Mouse (Mus musculus): ENCODE data around the gene Tmem38b. TPM values are rescaled to one million over a fixed set of nuclear protein-coding genes. Genes with fewer than 3 reads are reported as not detected.
A peak's percentile ranks its signal among the peaks of the same experiment; 100 is the strongest.

The Tmem38b gene
- total RNA-seq, 2 experiments from 2014 or later, result 53.6 to 56.6 TPM

DNA sequence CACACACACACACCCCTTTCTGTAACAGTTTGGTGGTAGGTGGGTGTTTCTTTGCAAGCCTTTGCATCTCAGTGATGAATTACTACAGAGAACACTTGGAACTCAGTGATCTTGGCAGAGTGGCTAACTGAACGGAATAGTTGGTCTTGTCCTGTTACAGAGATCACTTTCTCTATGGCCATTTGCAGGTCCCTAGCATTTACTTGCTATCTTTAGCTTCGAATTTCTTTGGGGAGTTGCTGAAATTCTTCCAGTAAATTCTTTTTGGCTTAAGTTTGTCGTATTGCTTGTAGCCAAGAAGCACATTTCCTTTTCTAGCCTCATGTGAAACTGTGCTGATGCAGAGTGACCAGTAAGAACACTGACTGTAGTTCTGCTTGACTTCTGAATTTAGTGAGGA, 3.1 kb downstream of the Tmem38b start:
- no peak for DNase-seq

GRCm38 (mm10) chr4:53830016-53830415, 4.2 kb downstream of the Tmem38b start:
- DNase-seq, result no peak

- no peak for DNase-seq
Observed at GRCm38 (mm10) chr4:53830579-53830978, 4.7 kb downstream of the Tmem38b start.

GRCm38 (mm10) chr4:53832321-53832720, 6.5 kb downstream of the Tmem38b start:
- no peak for DNase-seq

- DNase-seq, result no peak
Observed at GRCm38 (mm10) chr4:53836978-53837377, 11.1 kb downstream of the Tmem38b start.

DNA sequence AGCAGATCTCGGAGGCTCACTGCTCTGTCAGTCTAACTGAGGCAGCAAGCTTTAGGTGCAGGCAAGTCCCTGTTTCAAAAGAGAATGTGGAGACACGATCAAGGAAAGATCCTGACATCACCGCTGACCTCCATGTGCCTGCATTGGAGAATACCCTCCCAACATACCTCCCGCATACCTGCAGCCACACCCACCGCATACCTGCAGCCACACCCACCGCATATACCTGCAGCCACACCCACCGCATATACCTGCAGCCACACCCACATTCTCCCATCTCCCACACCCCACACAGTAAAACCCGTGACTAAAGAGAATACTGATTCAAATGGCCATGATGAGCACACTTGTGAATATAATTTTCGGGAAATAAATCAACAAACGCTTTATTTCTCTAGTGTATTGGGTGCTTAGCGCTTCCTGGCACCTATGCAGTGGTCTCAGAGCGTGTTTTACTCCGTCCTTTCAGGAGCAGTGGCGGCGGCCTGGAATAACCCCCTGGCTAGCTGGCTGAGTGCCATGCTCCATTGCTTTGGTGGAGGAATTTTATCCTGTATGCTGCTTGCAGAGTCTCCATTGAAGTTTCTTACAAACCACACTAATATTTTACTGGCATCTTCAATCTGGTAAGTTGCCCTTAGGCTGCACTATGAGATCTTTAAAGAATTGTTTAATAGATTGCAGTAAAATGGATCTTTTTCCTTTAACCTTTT, 14.5 kb downstream of the Tmem38b start:
- peak; percentile 53 for DNase-seq

DNA sequence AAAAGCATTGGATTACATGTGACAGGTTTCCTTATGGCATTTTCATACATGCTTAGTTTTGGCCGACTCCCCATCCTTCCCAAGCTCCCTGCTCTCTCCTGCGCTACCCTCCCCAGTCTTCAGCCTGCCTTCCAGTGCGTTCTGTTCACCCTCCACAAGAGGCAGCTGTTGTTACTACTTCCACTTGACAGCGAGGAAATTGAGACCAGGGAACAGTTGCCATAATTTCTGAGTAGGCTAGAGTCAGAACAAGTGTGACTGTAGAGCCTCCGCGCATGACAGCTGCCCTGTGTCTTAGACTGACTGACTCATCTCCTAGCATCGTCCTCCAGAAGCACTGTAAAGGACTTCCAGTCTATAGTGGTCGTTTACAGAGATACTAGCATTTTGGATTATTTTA, 17.7 kb downstream of the Tmem38b start:
- DNase-seq, result peak; percentile 8

DNA sequence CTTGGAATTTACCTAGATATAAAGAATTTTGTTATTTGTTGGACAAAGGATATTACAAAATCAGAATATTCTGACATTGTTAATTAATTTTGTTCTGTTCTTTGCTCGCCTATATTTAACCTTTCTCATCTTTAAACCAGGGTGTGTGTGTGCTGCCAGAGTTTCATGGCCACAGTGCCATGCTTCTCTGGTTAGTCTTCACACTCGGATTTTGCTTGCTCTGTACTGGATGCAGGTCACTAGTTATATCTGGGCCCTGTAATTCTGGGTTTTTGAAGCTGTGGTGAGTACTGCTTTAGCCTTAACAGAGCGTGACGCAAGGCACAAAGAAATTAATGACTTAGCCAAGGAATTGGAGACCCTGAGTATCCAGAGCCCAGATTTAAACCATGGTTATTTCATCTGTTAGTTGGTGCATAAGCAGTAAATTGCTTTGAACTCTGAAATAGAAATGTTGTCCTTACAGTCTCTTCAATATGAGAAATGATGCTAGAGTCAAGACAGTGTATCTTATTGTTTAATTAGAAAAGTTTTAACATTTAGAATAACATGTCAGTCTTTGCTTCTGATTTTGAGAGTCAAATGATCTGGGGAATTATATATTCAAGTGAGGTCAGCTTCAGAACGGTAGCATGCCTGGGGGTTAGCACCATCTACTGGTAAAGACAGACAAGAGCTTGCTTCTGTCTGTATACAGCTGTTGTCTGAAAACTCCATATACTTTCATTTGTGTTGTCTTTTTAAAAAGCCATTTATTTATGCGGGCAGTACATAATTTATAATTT, 19.2 kb downstream of the Tmem38b start:
- DNase-seq, result no peak

- no peak for DNase-seq
Observed at GRCm38 (mm10) chr4:53845656-53846055, 19.8 kb downstream of the Tmem38b start.

GRCm38 (mm10) chr4:53846326-53846725, 20.5 kb downstream of the Tmem38b start:
- no peak for DNase-seq

GRCm38 (mm10) chr4:53847541-53847940, 21.7 kb downstream of the Tmem38b start:
- no peak for DNase-seq

GRCm38 (mm10) chr4:53848308-53848707, 22.5 kb downstream of the Tmem38b start:
- no peak for DNase-seq

GRCm38 (mm10) chr4:53848816-53849215, 23.0 kb downstream of the Tmem38b start:
- no peak for DNase-seq

GRCm38 (mm10) chr4:53849804-53850203, 24.0 kb downstream of the Tmem38b start:
- no peak for DNase-seq

DNA sequence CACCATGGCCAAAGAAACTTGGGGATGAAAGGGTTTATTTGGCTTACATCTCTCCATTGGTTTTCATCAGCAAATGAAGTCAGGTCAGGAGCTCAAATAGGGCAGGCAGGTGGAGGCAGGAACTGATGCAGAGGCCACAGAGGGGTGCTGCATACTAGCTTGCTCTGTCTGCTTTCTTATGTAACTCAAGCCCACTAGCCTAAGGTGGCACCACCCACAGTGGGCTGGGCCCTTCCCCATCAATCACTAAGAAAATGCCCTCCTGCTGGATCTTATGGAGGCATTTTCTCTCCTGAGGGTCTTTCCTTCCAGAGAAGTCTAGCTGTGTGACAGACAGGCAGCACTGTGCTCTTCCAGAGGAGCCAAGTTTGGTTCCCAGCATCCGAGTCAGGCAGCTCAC, 27.5 kb downstream of the Tmem38b start:
- DNase-seq, result no peak

DNA sequence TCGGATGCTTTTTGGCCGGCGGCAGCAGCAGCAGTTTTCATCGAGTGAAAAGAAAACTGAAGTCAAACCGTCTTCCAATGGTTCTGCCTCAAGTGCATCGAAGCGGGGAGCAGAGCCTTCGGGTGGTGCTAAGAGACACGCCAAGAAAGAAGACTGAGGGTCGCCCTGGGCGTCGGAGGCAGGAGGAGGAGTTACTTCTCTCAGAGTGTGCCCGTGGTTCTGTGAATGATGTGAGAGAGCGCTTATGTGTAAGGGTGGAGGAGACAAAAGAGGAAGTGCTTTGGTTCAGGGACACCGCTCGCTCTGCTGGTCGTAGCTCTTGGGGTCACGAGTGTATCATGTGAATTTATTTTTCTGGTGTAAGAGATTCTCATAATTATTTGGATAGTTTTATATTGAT, 34.1 kb downstream of the Tmem38b start:
- no peak for DNase-seq

DNA sequence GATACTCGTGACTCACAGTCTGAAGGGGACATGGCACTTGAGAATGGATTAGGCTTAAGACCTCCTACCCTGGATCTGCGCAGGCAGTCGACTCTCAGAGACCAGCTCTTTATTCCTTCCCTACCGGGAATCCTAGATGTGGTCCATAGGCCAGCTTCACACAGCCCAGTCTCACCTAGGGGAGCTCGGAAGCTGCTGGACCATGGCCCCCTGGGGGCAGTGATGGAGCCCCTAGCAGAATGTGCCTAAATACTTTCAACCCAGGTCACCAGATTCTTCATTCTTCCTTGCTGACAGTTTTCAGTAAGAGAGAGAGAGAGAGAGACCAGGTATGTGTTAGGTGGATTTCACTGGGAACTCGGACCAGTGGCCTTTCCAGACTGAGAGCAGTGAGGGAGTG, 36.3 kb downstream of the Tmem38b start:
- DNase-seq, result no peak

DNA sequence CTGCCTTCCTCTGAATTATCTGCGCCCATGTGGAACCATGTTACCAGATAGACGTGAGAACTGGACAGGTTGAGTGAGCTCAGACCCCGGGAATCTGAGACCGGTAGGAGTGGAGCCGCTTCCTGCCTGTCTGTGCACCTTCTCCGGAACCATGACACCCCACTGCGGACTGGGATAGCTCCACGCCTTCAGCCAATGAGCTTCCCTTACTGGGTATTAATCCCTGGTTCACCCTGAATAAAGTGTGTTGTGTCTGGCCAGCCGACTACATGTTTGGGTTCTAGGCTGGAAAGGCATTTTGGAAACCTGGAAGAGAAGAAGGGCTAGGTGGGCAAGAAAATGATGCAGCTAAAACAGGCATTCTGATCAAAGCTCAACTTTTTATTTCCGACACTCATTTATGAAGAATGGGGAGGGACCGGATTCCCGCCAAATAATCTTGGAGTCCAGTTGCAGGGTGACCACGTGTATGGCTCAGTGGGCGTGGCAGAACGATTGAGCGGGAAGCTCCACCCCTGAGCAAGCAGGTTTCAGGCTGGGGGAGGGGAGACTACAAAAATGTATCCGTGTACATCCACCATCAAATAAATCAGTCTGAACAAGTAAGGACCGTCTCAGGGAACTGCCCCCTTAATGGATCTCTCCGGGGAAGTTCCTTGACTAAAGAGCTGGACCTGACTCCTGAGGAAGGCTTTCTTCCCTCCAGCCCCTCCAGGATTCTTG, 38.4 kb downstream of the Tmem38b start:
- no peak for DNase-seq

GRCm38 (mm10) chr4:53866459-53866858, 40.6 kb downstream of the Tmem38b start:
- no peak for DNase-seq

DNA sequence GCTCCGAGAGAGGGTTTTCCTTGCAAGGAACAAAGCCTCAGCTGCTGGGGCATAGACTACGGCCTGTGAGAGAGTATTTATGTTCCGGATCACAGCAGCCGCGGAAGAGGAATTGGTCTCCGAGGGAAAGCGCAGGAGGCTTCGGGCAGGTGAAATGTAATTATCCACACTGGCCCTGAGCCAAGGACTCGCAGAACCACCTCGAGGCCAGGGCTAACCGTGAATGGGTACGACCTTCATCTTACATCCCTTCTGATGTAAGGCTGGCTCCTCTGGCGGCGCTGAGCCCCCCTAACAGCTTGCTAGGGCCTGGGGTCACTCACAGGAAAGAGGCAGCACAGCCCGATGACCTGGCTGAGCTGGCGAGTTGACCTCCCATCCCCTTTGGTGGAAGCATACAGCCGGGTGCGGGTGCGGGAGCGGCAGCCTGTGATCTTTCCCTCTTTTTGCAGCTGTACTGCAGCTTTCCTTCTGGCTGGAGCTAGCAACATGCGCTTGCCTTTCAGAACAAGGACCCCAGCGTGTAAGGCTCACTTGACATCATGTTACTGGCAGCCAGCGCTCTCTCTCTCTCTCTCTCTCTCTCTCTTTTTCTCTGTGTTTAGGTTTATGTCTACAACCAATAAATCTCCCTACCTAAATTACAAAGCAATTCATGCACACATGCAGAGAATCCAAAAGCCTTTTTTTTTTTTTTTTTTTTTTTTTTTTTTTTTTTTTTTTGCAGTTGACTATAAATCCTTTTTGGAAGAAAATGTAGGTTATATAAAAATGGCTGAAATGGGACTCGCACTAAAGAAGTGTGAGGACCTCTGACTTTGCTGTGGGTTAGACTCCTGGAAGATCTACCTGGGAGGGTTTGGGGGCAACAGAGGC, 52.9 kb downstream of the Tmem38b start:
- no peak for DNase-seq

DNA sequence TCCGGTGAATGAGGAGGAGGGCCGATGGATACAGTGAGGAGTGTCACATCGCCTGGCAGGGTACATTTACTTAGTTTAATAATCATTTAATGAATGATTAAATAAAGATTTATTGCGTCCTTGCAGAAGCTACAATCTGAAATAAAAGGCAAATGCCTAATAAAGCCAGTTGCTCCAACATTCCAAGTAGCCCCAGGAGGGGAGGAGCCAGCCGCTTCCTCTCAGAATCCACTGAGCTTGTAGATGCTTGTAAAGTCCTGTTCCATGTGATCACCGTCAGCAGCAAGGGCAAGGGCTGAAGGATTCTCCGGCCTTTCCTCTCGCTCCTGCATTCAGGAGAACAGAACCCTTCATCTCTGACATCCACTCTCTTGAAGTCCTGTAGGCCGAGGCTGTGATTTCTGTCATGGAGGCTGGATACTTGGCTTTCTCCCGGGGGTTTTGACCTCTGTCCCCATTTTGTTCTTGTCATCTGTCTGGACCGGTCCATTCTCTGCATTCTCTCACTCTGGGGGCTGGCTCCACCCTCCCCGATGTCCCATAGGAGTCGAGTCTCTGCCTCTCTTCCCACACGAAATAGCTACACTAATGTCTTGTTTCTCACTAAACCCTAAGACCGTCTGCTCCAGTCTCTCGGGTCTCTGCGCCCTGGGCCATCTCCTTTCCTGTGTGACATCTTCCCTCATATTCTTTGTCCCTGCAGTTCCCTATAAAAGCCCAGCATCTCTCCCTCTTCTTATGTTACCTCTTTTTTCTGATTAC, 57.3 kb downstream of the Tmem38b start:
- no peak for DNase-seq

All from gastrocnemius, postnatal 10 days (tissue).